Mouse (Mus musculus) stomach, postnatal 0 days (tissue): ENCODE data around the gene Hmga1. TPM values are rescaled to one million over a fixed set of nuclear protein-coding genes. Genes with fewer than 3 reads are reported as not detected.

Experiments
- ATAC-seq: fragments of 200-750 bp; cut with Nextera tagmentation; 2 replicates; pipeline ENCODE4 v1.8.0; 2017; ENCODE audit not compliant: low FRiP score, low TSS enrichment
- DNase-seq: peaks from one replicate; pipeline ENCODE4 v3.0.0-alpha.2; 2016; ENCODE audit warnings: low spot score
- H3K27ac ChIP-seq: fragments of 300-500 bp; sonication (generic); replicated peaks from 2 replicates; pipeline ENCODE4 v1.5.1; 2014; ENCODE audit warnings: mild to moderate bottlenecking, control low read depth
- H3K27me3 ChIP-seq: fragments of 300-500 bp; sonication (generic); 2 replicates; pipeline ENCODE4 v1.6.1; 2014; ENCODE audit warnings: low read length; ENCODE audit not compliant: control insufficient read depth, insufficient read depth
- H3K36me3 ChIP-seq: fragments of 300-500 bp; sonication (generic); 2 replicates; pipeline ENCODE4 v1.6.1; 2014; ENCODE audit warnings: low read length, mixed read lengths; ENCODE audit not compliant: control insufficient read depth, insufficient read depth
- H3K4me1 ChIP-seq: fragments of 300-500 bp; sonication (generic); replicated peaks from 2 replicates; pipeline ENCODE4 v1.6.1; 2014; ENCODE audit warnings: antibody characterized with exemption; ENCODE audit not compliant: control insufficient read depth, insufficient read depth
- H3K4me2 ChIP-seq: fragments of 300-500 bp; sonication (generic); replicated peaks from 2 replicates; pipeline ENCODE4 v1.6.1; 2014; ENCODE audit warnings: low read depth, mild to moderate bottlenecking, control low read depth, moderate library complexity
- H3K4me3 ChIP-seq: fragments of 300-500 bp; sonication (generic); 2 replicates; pipeline ENCODE4 v1.5.1; 2014; ENCODE audit warnings: low read depth, low read length, control low read depth
- H3K9ac ChIP-seq: fragments of 300-500 bp; sonication (generic); 2 replicates; pipeline ENCODE4 v1.6.1; 2014; ENCODE audit warnings: mild to moderate bottlenecking, low read length, control low read depth, mixed read lengths
- H3K9me3 ChIP-seq: fragments of 300-500 bp; sonication (generic); 2 replicates; pipeline ENCODE4 v1.6.1; 2016; ENCODE audit warnings: low read length; ENCODE audit not compliant: control insufficient read depth
- CTCF ChIP-seq: IDR thresholded peaks from 2 replicates; pipeline ENCODE4 v1.5.1; 2016; ENCODE audit warnings: antibody characterized with exemption, low read depth, mild to moderate bottlenecking, moderate library complexity
- EP300 ChIP-seq: optimal IDR thresholded peaks from 2 replicates; pipeline ENCODE3; 2016; ENCODE audit warnings: antibody characterized with exemption
- WGBS: fragments of 180-500 bp; shearing (Covaris S2); extraction: QIAGEN DNeasy Blood & Tissue Kit; methylation state at CpG from one replicate; pipeline ENCODE4 v1.1.7; 2014; 5-methylcytosine and 5-hydroxymethylcytosine counted together
- polyA plus RNA-seq: library from polyadenylated mRNA; unstranded; fragments of >200 nt; fragmentation: Nextera tagmentation; extraction: Ambion mirVana; gene quantifications from 2 replicates; pipeline ENCODE4 v1.2.1, GENCODE M21; 2015

Hmga1 gene
- polyA plus RNA-seq, 1 experiment from 2014 or later: 71.1 TPM

DNA sequence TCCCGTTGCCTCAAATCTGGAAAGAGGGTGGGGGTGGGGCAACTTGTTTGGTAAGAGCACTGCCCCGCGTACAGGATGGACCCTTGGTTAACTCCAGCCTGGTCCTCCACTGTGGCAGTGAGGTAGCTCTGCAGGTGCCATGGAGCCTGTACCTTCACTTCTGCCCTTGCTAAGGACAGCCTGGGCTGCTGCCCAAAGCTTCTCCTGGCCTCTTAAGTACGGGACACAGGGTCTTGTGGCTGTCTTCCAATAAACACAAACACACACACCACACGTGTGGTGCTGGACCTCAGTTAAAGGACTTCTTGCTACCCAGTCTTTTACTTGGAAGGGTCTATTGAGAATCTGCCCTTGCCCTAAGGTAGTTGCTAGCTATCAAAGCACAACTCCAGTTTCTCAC is 2.5 kb downstream of the Hmga1 start:
- WGBS: 30% methylated on average over 5 of the region's 5 CpGs
- Histone ChIP-seq H3K9ac (no peak overlapping the region), H3K27ac (no peak overlapping the region), H3K4me3 (no peak overlapping the region), H3K4me2 (peak overlapping the region; percentile 12; the same call in 1 of the 2 replicates), H3K27me3 (no peaks in the 10 kb centered on the region), H3K9me3 (no peaks in the 10 kb centered on the region), H3K4me1 (peaks cover 4% of the 10 kb centered on the region; the same call in 1 of the 2 replicates), H3K36me3 (no peaks in the 10 kb centered on the region)
- TF ChIP-seq CTCF (no peak), EP300 (no peak)
- no peak for ATAC-seq
- no peak for DNase-seq

DNA sequence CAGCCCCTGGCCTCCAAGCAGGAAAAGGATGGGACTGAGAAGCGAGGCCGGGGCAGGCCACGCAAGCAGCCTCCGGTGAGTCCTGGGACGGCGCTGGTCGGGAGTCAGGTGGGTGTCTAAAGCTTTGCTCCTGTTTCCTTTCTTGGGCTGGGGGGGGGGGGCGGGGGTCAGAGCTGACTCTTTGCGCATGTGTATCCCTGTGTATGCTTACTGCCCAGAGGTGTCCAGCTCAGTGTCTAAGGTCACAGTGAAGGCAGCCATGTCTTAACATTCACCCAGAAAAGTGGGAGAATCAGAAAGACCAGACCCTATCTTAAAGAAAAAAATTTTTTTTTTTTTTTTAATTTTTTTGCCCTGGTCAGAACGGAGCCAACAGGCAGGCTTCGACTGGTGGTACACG is 3.3 kb downstream of the Hmga1 start:
- DNase-seq (no peak), ATAC-seq (no peak)
- TF ChIP-seq EP300 (no peak), CTCF (no peak)
- H3K4me1 ChIP-seq: peaks cover 4% of the 10 kb centered on the region; the same call in 1 of the 2 replicates
- no peak overlapping the region for H3K4me2 ChIP-seq
- WGBS: 57% methylated on average over 10 of the region's 12 CpGs
- H3K27ac ChIP-seq: no peak overlapping the region
- H3K9ac ChIP-seq: no peak overlapping the region
- no peaks in the 10 kb centered on the region for H3K36me3 ChIP-seq
- H3K9me3 ChIP-seq: no peaks in the 10 kb centered on the region
- no peak overlapping the region for H3K4me3 ChIP-seq
- no peaks in the 10 kb centered on the region for H3K27me3 ChIP-seq

DNA sequence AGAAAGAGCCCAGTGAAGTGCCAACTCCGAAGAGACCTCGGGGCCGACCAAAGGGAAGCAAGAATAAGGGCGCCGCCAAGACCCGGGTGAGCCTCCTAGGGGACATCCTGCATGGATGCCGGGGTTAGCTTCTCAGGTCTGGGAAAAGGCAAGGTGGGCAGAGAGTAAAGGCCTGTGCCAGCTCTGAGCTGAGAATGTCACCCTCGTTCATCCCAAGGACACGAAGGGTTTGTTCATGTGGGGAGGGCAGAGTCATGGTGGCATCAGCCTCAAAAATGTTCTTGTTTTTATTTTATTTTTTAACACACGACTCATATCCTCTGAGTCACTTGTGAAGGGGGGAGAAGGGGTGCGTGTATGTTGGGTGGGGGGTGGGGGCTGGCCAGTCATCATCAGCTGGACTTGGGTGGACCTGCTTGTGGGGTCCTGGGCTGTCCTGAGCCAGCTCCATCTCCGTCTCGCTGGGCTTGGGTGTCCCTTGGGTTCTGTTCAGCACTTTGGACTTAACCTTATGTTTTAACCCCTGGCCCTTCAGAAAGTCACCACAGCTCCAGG is 4.7 kb downstream of the Hmga1 start:
- Histone ChIP-seq H3K4me3 (no peak overlapping the region), H3K9me3 (no peaks in the 10 kb centered on the region), H3K4me2 (no peak overlapping the region), H3K36me3 (no peaks in the 10 kb centered on the region), H3K4me1 (0 out of 2 replicates have a peak, but pooled peaks cover 3% of the 10 kb centered on the region), H3K27ac (no peak overlapping the region), H3K27me3 (no peaks in the 10 kb centered on the region), H3K9ac (no peak overlapping the region)
- ATAC-seq (no peak), DNase-seq (no peak)
- TF ChIP-seq CTCF (no peak), EP300 (no peak)
- WGBS: 77% methylated on average over 13 of the region's 13 CpGs

DNA sequence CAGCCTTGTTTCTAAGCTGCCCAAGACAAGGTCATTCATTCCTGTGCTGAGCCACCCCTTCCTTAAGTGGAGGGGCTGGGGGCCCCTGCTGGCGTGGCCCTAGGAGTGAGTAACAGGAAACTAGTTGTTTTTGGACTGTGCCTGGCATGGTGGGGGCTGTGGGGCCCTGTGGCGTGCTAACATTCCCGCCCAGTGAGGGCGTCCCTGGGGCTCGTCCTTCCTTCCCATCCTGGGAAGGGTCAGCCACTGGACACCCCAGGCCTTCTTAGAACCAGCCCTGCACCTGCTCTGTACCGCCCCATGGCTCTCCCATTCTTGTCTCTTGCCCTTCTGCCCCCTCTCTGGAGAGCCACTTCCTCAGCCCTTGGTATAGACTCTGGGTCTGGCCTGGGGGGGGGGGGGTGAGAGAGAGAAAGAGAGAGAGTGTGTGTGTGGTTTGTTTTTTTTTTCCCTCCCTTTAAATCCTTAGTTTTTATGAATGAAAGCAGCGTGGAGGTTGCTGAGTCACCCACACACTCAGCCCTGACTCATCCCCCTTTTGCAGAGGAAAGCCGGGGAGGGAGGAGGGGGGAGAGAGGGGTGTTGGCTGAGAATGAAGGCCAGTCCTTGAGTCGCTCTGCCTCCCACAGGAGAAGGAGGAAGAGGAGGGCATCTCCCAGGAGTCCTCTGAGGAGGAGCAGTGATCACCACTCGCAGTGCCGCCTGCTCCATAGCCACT is 5.7 kb downstream of the Hmga1 start:
- peak; percentile 32; the same call in 1 of the 2 replicates for ATAC-seq
- no peak overlapping the region for H3K27ac ChIP-seq
- no peak overlapping the region for H3K4me2 ChIP-seq
- peak; percentile 80 for DNase-seq
- WGBS: 33% methylated on average over 9 of the region's 11 CpGs
- 0 out of 2 replicates have a peak, but pooled peaks cover 3% of the 10 kb centered on the region for H3K4me1 ChIP-seq
- no peaks in the 10 kb centered on the region for H3K9me3 ChIP-seq
- H3K4me3 ChIP-seq: no peak overlapping the region
- no peaks in the 10 kb centered on the region for H3K27me3 ChIP-seq
- H3K36me3 ChIP-seq: no peaks in the 10 kb centered on the region
- TF ChIP-seq EP300 (no peak), CTCF (no peak)
- H3K9ac ChIP-seq: no peak overlapping the region

DNA sequence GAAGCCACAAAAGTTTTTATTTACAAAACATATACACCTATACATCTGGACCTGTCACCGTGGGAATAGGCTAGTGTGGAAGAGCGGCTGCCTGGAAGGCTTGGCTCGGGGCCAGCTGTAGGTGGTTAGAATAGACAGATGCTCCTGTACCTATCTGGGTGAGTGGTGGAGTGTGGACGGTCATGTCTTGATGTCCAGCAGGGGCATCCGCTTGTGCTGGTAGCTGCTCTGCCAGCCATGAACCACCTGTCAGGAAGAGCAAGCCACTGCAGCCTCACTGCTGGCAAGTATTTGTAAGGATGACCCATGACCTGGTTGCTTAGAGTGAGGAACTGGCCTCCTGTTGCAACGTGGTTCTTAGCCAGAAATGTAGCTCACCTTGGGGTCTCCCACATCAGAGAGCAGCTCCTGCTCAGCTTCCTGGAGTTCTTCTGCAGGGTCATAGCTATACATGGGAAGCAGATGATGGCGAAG is 7.5 kb downstream of the Hmga1 start:
- Histone ChIP-seq H3K9me3 (no peaks in the 10 kb centered on the region), H3K9ac (no peak overlapping the region), H3K4me1 (0 out of 2 replicates have a peak, but pooled peaks cover 3% of the 10 kb centered on the region), H3K27me3 (no peaks in the 10 kb centered on the region), H3K4me3 (no peak overlapping the region), H3K4me2 (no peak overlapping the region), H3K27ac (no peak overlapping the region), H3K36me3 (no peaks in the 10 kb centered on the region)
- TF ChIP-seq CTCF (no peak), EP300 (no peak)
- no peak for DNase-seq
- no peak for ATAC-seq
- 55% methylated on average over 7 of the region's 7 CpGs for WGBS
